Mouse (Mus musculus) heart, adult 18-20 months (tissue): ENCODE results near the gene Slc16a11. TPM values are rescaled to one million over a fixed set of nuclear protein-coding genes. Genes with fewer than 3 reads are reported as not detected.
A peak's percentile ranks its signal among the peaks of the same experiment; 100 is the strongest.
"Not testable (repeated sequence)": the region's sequence is repeated elsewhere in the genome, so short reads cannot be mapped to it uniquely, and the experiment has no call there.

Source experiments
- DNase-seq, 2 experiments: peaks; one replicate each; pipeline ENCODE4 v3.0.0; 2021 to 2022; ENCODE audit warnings: mixed read lengths in 1 of 2
- long read RNA-seq, 2 experiments: library from polyadenylated mRNA; stranded (forward); transcript quantifications; one replicate each; pipeline ENCODE4 v2.0.0; 2021
- total RNA-seq, 2 experiments: library from RNA; stranded (reverse); gene quantifications; 2 replicates each; pipeline ENCODE4 v1.2.3; 2021

The Slc16a11 gene
- 1 to 10 TPM in 1 of 2 experiments, under 1 TPM in 1; 0.65 to 2.2 TPM for total RNA-seq
- long read RNA-seq, experiment 1 = 0 reads
- long read RNA-seq, experiment 2 = 0 reads

- peak in 1 of 2 experiments; percentile 20 for DNase-seq
These were observed at the start of gene Slc16a11 for GRCm38 (mm10) chr11:70212423-70212822. Gene Slc16a11, plus strand, starts transcription at chr11:70212752.

DNA sequence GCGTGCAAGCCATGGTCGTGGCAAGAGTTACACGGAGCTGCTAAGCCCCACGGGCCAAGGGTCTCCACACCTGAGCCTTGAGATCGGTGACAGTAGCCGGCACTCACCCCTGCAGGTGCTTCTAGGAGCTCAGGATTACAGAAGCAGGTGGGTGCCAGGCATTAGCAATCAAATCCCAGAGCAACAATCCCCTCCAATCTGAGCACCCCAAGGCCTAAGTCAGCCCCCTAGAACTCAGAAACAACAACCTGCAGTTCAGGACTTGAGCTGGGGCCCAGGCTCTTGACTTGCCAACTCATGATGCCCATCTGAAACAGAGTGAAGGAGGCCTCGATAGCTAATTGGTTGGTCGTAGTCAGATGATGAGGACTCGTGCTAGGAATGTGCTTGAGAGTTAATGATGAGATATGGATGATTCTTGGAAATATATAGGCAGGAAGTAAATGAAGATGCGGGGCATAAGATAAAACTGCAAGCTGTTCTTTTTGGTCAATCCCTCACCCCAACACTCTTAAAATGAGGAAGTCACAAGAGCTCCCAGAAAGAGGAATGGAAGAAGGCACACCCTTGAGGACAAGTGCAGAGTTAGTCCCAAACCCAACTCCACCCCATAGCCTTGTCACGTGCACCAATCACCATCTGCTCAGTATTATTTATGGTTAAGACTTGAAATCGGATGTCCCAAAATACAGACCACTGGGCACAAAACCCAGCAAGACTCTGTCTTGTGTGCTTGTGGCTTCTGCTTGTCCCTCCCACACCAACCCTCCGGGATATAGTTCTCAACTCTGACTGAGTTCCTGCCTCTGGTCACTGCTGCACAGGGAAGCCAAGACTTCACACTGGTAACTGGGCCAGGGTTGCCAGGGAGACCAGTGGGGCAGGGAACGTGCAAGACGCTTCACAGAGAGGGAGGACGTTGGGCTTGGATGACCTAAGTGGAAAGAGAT is 46.3 kb upstream of the Slc16a11 start:
- peak; percentile 23 to 73 for DNase-seq

GRCm38 (mm10) chr11:70168136-70168535 is 44.4 kb upstream of the Slc16a11 start:
- DNase-seq = no peak

DNA sequence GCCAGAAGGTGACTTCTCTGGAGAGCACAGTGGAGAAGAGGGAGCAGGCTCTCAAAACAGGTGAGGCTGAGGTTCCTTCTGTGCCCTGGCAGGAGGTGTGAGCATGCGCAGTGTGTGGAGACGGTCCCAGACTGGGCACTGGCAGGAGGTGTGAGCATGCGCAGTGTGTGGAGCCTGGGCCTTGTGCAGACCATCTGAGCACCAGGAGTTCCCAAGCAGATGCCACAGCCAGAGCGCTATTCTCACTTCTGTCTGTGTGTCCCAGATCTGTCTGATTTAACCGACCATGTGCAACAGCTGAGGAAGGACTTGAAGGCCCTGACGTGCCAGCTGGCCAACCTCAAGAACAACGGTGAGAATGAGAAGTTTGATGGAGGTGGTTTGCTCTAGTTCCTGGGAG is 43.1 kb upstream of the Slc16a11 start:
- DNase-seq = not testable (repeated sequence)

DNA sequence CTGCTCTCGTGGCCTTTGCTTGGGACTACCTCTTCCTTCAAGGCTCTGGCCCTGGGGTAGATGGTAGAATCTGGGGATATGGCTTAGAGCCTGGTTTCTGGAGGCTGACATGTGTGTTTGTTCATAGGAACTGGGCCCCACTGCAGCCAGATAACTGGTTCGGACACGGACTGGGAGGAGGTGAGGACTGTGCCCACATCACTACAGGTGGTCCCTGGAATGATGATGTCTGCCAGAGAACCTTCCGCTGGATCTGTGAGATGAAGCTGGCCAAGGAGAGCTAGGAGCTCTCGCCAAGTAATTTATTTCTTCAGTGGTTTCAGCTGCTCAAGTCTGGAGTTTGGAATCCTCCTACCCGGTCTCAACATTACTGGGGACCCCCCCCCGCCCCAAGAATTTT is 42.3 kb upstream of the Slc16a11 start:
- no peak for DNase-seq

DNA sequence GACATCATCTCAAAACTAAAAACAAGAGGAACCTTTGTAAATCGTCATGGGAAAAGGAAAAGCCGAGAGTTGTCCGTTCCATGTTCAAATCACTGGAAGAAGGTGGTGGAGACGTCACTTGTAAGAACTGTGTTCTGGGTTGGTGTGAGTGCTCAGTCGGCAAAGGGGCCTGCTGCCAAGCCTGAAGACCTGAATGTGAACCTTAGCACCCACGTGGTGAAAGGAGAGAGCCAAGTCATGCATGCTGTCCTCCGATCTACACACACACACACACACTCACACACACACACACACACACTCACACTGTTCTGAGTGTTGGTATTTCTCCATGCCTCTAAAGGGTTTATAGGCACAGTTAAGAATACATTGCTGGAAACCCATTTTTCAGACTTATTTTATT is 41.4 kb upstream of the Slc16a11 start:
- no peak for DNase-seq

- peak in 1 of 2 experiments; percentile 20 for DNase-seq
These were observed 40.7 kb upstream of the Slc16a11 start for GRCm38 (mm10) chr11:70171847-70172246.

GRCm38 (mm10) chr11:70172298-70172697 is 40.3 kb upstream of the Slc16a11 start:
- DNase-seq = no peak

- DNase-seq = no peak
These were observed 38.1 kb upstream of the Slc16a11 start for GRCm38 (mm10) chr11:70174491-70174890.

GRCm38 (mm10) chr11:70177647-70178046 is 34.9 kb upstream of the Slc16a11 start:
- no peak for DNase-seq

- no peak for DNase-seq
These were observed 34.2 kb upstream of the Slc16a11 start for GRCm38 (mm10) chr11:70178311-70178710.

DNA sequence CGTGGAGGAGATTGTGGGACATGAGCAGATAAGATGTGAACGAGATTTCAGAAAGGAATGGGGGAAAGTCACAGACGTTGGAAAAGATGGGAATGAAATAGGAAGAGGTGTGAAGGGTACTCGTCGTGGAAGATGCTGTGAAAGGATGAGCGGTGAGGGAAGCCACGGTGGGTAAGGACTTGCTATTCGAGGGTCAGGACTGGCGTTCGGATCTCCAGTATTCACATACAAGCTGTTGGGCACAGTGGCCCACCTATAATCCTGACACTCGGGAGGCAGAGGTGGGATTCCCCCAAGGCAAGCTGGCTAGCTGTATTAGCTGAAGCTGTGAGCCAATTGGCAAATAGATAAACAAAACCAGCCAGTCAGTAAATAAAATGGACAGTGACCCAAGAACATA is 33.8 kb upstream of the Slc16a11 start:
- no peak for DNase-seq

DNA sequence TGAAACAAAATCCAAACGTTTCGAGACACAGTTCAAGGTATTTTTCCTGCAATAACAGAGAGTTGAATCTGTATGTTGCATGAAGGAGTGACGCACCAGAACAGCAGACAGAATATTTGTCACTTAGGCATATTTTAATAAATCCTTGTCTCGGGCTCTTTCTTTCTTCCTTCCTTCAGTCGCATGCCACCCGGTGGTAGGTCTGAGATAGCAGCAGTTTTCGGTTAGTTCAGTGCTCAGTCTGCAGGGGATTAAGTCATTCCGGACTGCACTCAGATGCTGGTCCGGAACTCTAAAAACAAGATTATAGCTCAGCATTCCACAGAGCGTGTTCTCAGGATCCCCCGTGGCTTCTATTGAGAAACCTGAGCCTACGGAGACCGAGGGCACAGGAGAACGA is 33.2 kb upstream of the Slc16a11 start:
- peak in 1 of 2 experiments; percentile 20 for DNase-seq

GRCm38 (mm10) chr11:70180496-70180895 is 32.1 kb upstream of the Slc16a11 start:
- DNase-seq = no peak

GRCm38 (mm10) chr11:70185120-70185519 is 27.4 kb upstream of the Slc16a11 start:
- DNase-seq = peak in 1 of 2 experiments; percentile 56

- no peak for DNase-seq
These were observed 23.0 kb upstream of the Slc16a11 start for GRCm38 (mm10) chr11:70189319-70190134.

GRCm38 (mm10) chr11:70191188-70191587 is 21.4 kb upstream of the Slc16a11 start:
- no peak for DNase-seq

DNA sequence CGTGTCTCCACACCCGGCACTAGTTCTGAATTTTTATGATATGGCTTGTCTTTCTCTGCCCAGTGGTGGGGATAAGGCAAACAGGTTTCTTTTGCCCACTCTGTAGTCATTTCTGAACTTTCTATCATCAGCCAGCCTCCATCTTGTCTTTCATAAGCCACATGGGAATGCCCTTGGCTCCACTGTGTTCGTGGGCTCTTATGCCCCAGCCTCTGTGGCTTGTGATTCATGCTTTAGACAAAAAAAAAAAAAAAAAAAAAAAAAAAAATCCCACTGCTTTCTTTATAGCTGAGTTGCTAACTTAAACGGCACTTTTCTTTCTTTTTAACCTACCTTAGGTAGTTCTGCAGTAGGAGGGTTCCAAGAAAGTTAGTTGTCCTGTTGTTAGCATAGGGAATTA is 20.4 kb upstream of the Slc16a11 start:
- no peak for DNase-seq

DNA sequence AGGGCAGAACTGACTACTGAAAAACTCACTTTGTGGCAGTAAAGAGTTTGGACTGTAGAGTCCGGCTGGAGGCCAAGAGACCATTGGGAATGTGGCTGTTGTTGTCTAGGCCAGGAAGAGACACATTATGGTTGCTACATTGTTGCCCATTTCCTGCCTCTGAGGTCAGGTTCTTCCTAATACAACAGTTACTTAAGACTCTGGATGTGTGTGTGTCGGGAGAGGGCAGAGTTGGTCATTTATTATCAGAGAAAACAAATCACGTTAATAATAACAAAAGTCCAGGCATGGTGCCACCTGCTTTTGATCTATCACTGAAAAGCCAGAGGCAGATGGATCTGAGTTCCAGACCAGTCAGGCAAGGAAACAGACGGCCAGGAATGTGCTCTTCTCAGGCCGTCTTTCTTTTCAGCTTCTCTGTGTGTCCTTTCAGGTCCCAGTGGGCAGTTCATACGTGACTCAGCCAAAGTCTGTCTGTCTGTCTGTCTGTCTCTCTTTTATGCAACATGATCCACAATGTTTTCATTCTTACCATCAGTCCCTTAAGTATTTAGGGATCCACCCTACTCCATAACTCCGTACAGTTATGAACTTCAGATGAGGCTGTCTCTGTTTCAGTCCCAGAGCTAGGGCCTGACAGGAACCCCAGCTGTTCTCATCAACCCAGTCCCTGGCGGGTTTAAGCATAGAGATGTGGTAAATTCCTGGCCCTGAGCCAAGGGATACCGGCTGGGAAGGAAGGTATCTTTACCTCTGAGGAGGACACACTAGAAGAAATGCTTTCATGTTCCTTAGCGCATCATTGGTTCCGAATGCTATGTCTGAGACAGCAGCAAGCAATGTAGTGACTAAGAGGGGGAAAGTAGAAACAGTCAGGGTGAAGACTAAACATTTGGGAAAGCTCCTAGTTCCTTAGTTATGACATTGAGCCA is 18.9 kb upstream of the Slc16a11 start:
- no peak for DNase-seq

- no peak for DNase-seq
These were observed 14.2 kb upstream of the Slc16a11 start for GRCm38 (mm10) chr11:70198332-70198731.

GRCm38 (mm10) chr11:70199107-70199506 is 13.4 kb upstream of the Slc16a11 start:
- DNase-seq = no peak
